Mouse (Mus musculus) liver, embryonic 14.5 days (tissue): Measurements from ENCODE around the gene Tprg.

Source experiments
- CTCF ChIP-seq: IDR thresholded peaks from 2 replicates; pipeline ENCODE4 v1.5.1; 2016; ENCODE audit warnings: antibody characterized with exemption, low read depth, control low read depth
- EP300 ChIP-seq: IDR thresholded peaks from 2 replicates; pipeline ENCODE4 v1.6.1; 2016; ENCODE audit warnings: antibody characterized with exemption, low read depth

DNA sequence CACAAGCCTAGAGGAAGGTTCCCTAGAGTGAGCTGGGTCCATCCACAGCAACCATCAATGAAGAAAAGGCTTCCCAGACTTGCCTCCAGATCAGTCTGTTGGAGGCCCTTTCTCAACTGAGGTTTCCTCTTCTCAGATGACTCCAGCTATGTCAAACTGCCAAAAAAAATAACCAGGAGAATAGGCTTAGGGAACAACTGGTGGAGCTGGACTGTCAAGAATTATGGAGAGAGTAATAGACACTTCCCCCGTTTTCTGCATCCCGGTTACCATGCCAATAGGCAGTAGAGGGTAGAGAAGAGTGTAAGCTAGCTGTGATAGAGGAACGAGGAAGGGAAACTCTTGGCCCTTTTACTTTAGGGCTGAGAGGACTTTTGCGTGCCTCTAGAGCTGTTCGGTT is 24.3 kb upstream of the Tprg start:
- TF ChIP-seq CTCF (no peak), EP300 (no peak)
